Mouse (Mus musculus): Measurements from ENCODE around the gene Pde8a.

Gene Pde8a

GRCm38 (mm10) chr7:81321776-81322175, 108.4 kb downstream of the Pde8a start:
- Histone ChIP-seq H3K9me3 (ENCODE audit: low read length) (no peaks in the 10 kb centered on the region), H3K4me1 (replicated peaks; ENCODE audit: low read depth, low read length) (peaks cover 37% of the 10 kb centered on the region)
- no peak for TF ChIP-seq NANOG (IDR thresholded peaks at IDR 0.05; ENCODE audit: borderline replicate concordance, low read length)
- no peak for TF ChIP-seq POU5F1 (IDR thresholded peaks at IDR 0.05; ENCODE audit: borderline replicate concordance, low read length)
- TF ChIP-seq CTCF (conservative IDR thresholded peaks at IDR 0.05; ENCODE audit: low read length) = no peak

DNA sequence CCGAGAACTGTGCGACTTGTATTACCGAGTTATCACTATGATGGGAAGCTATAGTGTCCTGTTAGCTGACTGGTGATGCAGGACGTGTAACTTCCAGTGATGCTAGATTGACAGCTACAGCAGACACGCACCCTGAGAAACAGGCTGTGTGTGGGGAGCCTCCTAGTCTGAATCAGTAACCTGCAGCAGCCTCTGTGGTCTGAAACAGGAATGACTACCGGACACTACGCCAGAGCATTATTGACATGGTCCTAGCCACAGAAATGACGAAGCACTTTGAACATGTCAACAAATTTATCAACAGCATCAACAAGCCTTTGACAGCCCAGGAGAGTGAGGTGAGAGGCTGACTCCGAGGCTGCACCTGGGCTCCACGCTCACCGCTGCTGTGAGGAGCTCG, 112.6 kb downstream of the Pde8a start:
- no peak overlapping the region for H3K4me3 ChIP-seq (replicated peaks; ENCODE audit: low read length)
- H3K36me3 ChIP-seq (ENCODE audit: insufficient read depth, low read length) = peaks cover 22% of the 10 kb centered on the region
- peaks cover 50% of the 10 kb centered on the region for H3K4me1 ChIP-seq (replicated peaks; ENCODE audit: low read depth, low read length)
- TF ChIP-seq POU5F1 (IDR thresholded peaks at IDR 0.05; ENCODE audit: borderline replicate concordance, low read length) (no peak), NANOG (IDR thresholded peaks at IDR 0.05; ENCODE audit: borderline replicate concordance, low read length) (no peak), CTCF (conservative IDR thresholded peaks at IDR 0.05; ENCODE audit: low read length) (no peak)
- no peaks in the 10 kb centered on the region for H3K27me3 ChIP-seq (ENCODE audit: insufficient read depth, low read length)
- no peaks in the 10 kb centered on the region for H3K9me3 ChIP-seq (ENCODE audit: low read length)

More at GRCm38 (mm10) chr7:81321776-81322175, 108.4 kb downstream of the Pde8a start:
- no peak overlapping the region for H3K4me3 ChIP-seq (replicated peaks; ENCODE audit: low read length)
- peaks cover 5% of the 10 kb centered on the region for H3K36me3 ChIP-seq (ENCODE audit: insufficient read depth, low read length)
- H3K27me3 ChIP-seq (ENCODE audit: insufficient read depth, low read length) = no peaks in the 10 kb centered on the region

GRCm38 (mm10) chr7:81326859-81327258, 113.5 kb downstream of the Pde8a start:
- TF ChIP-seq NANOG (IDR thresholded peaks at IDR 0.05; ENCODE audit: borderline replicate concordance, low read length) = no peak
- no peak for TF ChIP-seq CTCF (conservative IDR thresholded peaks at IDR 0.05; ENCODE audit: low read length)
- no peak for TF ChIP-seq POU5F1 (IDR thresholded peaks at IDR 0.05; ENCODE audit: borderline replicate concordance, low read length)
- H3K36me3 ChIP-seq (ENCODE audit: insufficient read depth, low read length) = peaks cover 22% of the 10 kb centered on the region
- no peak overlapping the region for H3K4me3 ChIP-seq (replicated peaks; ENCODE audit: low read length)
- no peaks in the 10 kb centered on the region for H3K9me3 ChIP-seq (ENCODE audit: low read length)
- no peaks in the 10 kb centered on the region for H3K27me3 ChIP-seq (ENCODE audit: insufficient read depth, low read length)
- peaks cover 51% of the 10 kb centered on the region for H3K4me1 ChIP-seq (replicated peaks; ENCODE audit: low read depth, low read length)

GRCm38 (mm10) chr7:81327661-81328060, 114.3 kb downstream of the Pde8a start:
- Histone ChIP-seq H3K9me3 (ENCODE audit: low read length) (no peaks in the 10 kb centered on the region), H3K4me3 (replicated peaks; ENCODE audit: low read length) (no peak overlapping the region), H3K27me3 (ENCODE audit: insufficient read depth, low read length) (no peaks in the 10 kb centered on the region), H3K36me3 (ENCODE audit: insufficient read depth, low read length) (peaks cover 30% of the 10 kb centered on the region), H3K4me1 (replicated peaks; ENCODE audit: low read depth, low read length) (peaks cover 59% of the 10 kb centered on the region)
- no peak for TF ChIP-seq CTCF (conservative IDR thresholded peaks at IDR 0.05; ENCODE audit: low read length)
- no peak for TF ChIP-seq POU5F1 (IDR thresholded peaks at IDR 0.05; ENCODE audit: borderline replicate concordance, low read length)
- no peak for TF ChIP-seq NANOG (IDR thresholded peaks at IDR 0.05; ENCODE audit: borderline replicate concordance, low read length)

DNA sequence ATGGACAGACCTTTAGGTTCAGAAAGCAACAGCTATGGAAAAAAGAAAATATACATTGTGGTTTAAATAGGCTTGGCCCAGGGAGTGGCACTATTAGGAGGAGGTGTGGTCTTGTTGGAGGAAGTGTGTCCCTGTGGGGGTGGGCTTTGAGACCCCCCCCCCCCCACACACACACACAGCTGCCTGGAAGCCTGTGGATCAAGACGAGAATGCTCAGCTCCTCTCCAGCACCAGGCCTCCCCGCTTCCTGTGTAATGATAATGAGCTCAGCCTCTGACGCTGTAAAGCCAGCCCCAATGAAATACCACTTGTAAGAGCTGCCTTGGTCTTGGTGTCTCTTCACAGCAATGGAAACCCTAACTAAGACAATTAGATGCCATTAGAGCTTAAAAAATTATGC, 117.4 kb downstream of the Pde8a start:
- TF ChIP-seq POU5F1 (IDR thresholded peaks at IDR 0.05; ENCODE audit: borderline replicate concordance, low read length) (no peak), CTCF (conservative IDR thresholded peaks at IDR 0.05; ENCODE audit: low read length) (no peak)
- no peak overlapping the region for H3K4me3 ChIP-seq (replicated peaks; ENCODE audit: low read length)
- H3K9me3 ChIP-seq (ENCODE audit: low read length) = no peaks in the 10 kb centered on the region
- H3K4me1 ChIP-seq (replicated peaks; ENCODE audit: low read depth, low read length) = peaks cover 66% of the 10 kb centered on the region
- H3K36me3 ChIP-seq (ENCODE audit: insufficient read depth, low read length) = peaks cover 54% of the 10 kb centered on the region
- H3K27me3 ChIP-seq (ENCODE audit: insufficient read depth, low read length) = no peaks in the 10 kb centered on the region

GRCm38 (mm10) chr7:81331851-81332250, 118.5 kb downstream of the Pde8a start:
- H3K36me3 ChIP-seq (ENCODE audit: insufficient read depth, low read length) = peaks cover 56% of the 10 kb centered on the region
- no peaks in the 10 kb centered on the region for H3K27me3 ChIP-seq (ENCODE audit: insufficient read depth, low read length)
- no peaks in the 10 kb centered on the region for H3K9me3 ChIP-seq (ENCODE audit: low read length)
- peaks cover 64% of the 10 kb centered on the region for H3K4me1 ChIP-seq (replicated peaks; ENCODE audit: low read depth, low read length)
- no peak overlapping the region for H3K4me3 ChIP-seq (replicated peaks; ENCODE audit: low read length)
- TF ChIP-seq NANOG (IDR thresholded peaks at IDR 0.05; ENCODE audit: borderline replicate concordance, low read length) (no peak), POU5F1 (IDR thresholded peaks at IDR 0.05; ENCODE audit: borderline replicate concordance, low read length) (no peak)

DNA sequence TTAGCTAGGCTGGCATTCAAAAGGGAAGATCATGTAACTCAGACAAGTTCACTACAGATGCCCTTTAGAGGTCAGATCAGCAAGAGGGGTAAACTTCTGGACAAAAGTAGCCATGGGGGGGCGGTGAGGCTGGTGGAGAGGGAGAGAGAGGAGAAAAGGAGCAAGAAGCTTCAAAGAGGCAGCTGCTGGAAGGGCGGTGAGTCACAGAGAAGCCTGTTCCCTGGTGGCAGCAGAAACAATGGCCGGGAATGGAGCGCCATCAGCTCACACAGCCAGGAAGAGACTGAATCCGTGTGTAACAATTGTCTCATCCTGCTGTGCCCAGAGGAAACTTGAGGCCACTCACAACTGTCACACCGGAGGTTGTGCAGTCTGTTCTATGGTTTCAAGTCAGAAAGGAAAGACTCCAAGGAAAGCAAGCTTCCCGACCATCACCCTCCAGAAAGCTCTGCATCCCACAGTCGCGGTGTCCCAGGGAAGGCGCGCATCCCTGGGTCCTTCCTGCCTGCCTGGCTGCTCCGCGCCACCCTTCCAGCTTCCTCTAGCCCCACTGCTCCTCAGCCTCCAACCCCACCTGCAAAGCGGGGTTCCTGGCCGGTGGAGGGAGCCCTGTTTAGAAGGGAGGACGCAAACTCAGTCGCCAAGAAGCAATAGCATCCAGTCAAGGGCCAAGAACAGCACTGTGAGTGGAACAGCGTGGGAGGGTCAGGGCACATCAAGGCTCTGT, 122.5 kb downstream of the Pde8a start:
- peaks cover 68% of the 10 kb centered on the region for H3K36me3 ChIP-seq (ENCODE audit: insufficient read depth, low read length)
- H3K4me1 ChIP-seq (replicated peaks; ENCODE audit: low read depth, low read length) = peaks cover 80% of the 10 kb centered on the region
- H3K9me3 ChIP-seq (ENCODE audit: low read length) = no peaks in the 10 kb centered on the region
- H3K4me3 ChIP-seq (replicated peaks; ENCODE audit: low read length) = peak overlapping the region; percentile 61
- H3K27me3 ChIP-seq (ENCODE audit: insufficient read depth, low read length) = no peaks in the 10 kb centered on the region
- TF ChIP-seq CTCF (conservative IDR thresholded peaks at IDR 0.05; ENCODE audit: low read length) (no peak), POU5F1 (IDR thresholded peaks at IDR 0.05; ENCODE audit: borderline replicate concordance, low read length) (no peak), NANOG (IDR thresholded peaks at IDR 0.05; ENCODE audit: borderline replicate concordance, low read length) (no peak)

DNA sequence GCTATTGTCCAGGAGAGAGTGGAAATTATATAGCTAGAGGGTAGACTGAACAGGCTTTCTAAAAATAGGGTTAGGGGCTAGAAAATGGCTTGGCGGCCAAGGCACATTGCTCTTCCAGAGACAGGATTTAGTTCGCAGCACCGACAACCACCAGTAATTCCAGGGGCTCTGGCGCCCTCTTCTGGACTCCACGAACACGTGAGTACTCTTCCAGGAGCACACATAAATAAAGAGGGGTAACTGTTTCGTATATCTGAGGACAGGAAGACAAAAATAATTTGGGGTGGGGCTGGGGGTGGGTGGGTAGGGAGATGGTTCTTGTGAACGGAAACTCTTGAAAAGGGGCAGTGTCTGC, 123.0 kb downstream of the Pde8a start:
- Histone ChIP-seq H3K4me1 (replicated peaks; ENCODE audit: low read depth, low read length) (peaks cover 80% of the 10 kb centered on the region), H3K9me3 (ENCODE audit: low read length) (no peaks in the 10 kb centered on the region), H3K36me3 (ENCODE audit: insufficient read depth, low read length) (peaks cover 73% of the 10 kb centered on the region), H3K4me3 (replicated peaks; ENCODE audit: low read length) (peak overlapping the region; percentile 61), H3K27me3 (ENCODE audit: insufficient read depth, low read length) (no peaks in the 10 kb centered on the region)
- TF ChIP-seq CTCF (conservative IDR thresholded peaks at IDR 0.05; ENCODE audit: low read length) = peak; percentile 49
- no peak for TF ChIP-seq POU5F1 (IDR thresholded peaks at IDR 0.05; ENCODE audit: borderline replicate concordance, low read length)
